Mouse (Mus musculus): ENCODE results near the gene Nid1.
"Not testable (repeated sequence)": the region's sequence is repeated elsewhere in the genome, so short reads cannot be mapped to it uniquely, and the experiment has no call there.

Gene Nid1

GRCm38 (mm10) chr13:13453332-13453731, 16.0 kb downstream of the Nid1 start:
- not testable (repeated sequence) for DNase-seq (ENCODE audit: low spot score in 2 of 2)

- DNase-seq (ENCODE audit: low spot score in 2 of 2) = not testable (repeated sequence)
Measured at GRCm38 (mm10) chr13:13454249-13454648, 16.9 kb downstream of the Nid1 start.

GRCm38 (mm10) chr13:13455632-13456492, 18.5 kb downstream of the Nid1 start:
- not testable (repeated sequence) for DNase-seq (ENCODE audit: low spot score in 2 of 2)

GRCm38 (mm10) chr13:13458138-13458737, 20.9 kb downstream of the Nid1 start:
- no peak for DNase-seq (ENCODE audit: low spot score in 2 of 2)

GRCm38 (mm10) chr13:13460521-13461138, 23.3 kb downstream of the Nid1 start:
- DNase-seq (ENCODE audit: low spot score in 2 of 2) = no peak

- DNase-seq (ENCODE audit: low spot score in 2 of 2) = no peak
Measured at GRCm38 (mm10) chr13:13461446-13462192, 24.3 kb downstream of the Nid1 start.

GRCm38 (mm10) chr13:13463949-13464348, 26.6 kb downstream of the Nid1 start:
- no peak for DNase-seq (ENCODE audit: low spot score in 2 of 2)

GRCm38 (mm10) chr13:13467249-13467648, 29.9 kb downstream of the Nid1 start:
- not testable (repeated sequence) for DNase-seq (ENCODE audit: low spot score in 2 of 2)

GRCm38 (mm10) chr13:13468513-13468912, 31.2 kb downstream of the Nid1 start:
- no peak for DNase-seq (ENCODE audit: low spot score in 2 of 2)

GRCm38 (mm10) chr13:13471334-13471757, 34.0 kb downstream of the Nid1 start:
- no peak for DNase-seq (ENCODE audit: low spot score in 2 of 2)

- DNase-seq (ENCODE audit: low spot score in 2 of 2) = not testable (repeated sequence)
Measured at GRCm38 (mm10) chr13:13474464-13474863, 37.1 kb downstream of the Nid1 start.

- no peak for DNase-seq (ENCODE audit: low spot score in 2 of 2)
Measured at GRCm38 (mm10) chr13:13474991-13475390, 37.6 kb downstream of the Nid1 start.

GRCm38 (mm10) chr13:13476568-13476967, 39.2 kb downstream of the Nid1 start:
- DNase-seq (ENCODE audit: low spot score in 2 of 2) = no peak

- no peak for DNase-seq (ENCODE audit: low spot score in 2 of 2)
Measured at GRCm38 (mm10) chr13:13477046-13477445, 39.7 kb downstream of the Nid1 start.

GRCm38 (mm10) chr13:13479986-13480385, 42.6 kb downstream of the Nid1 start:
- no peak for DNase-seq (ENCODE audit: low spot score in 2 of 2)

GRCm38 (mm10) chr13:13481033-13481432, 43.7 kb downstream of the Nid1 start:
- DNase-seq (ENCODE audit: low spot score in 2 of 2) = no peak

- no peak for DNase-seq (ENCODE audit: low spot score in 2 of 2)
Measured at GRCm38 (mm10) chr13:13481875-13482674, 44.7 kb downstream of the Nid1 start.

- DNase-seq (ENCODE audit: low spot score in 2 of 2) = no peak
Measured at GRCm38 (mm10) chr13:13484351-13484751, 47.0 kb downstream of the Nid1 start.

- DNase-seq (ENCODE audit: low spot score in 2 of 2) = no peak
Measured at GRCm38 (mm10) chr13:13484883-13485282, 47.5 kb downstream of the Nid1 start.

- DNase-seq (ENCODE audit: low spot score in 2 of 2) = no peak
Measured at GRCm38 (mm10) chr13:13485682-13486081, 48.3 kb downstream of the Nid1 start.

GRCm38 (mm10) chr13:13487851-13488250, 50.5 kb downstream of the Nid1 start:
- no peak for DNase-seq (ENCODE audit: low spot score in 2 of 2)
